Mouse (Mus musculus) CD4-positive, CD25-positive, alpha-beta regulatory T cell, adult 9 weeks (primary cell): Measurements from ENCODE around the gene Plpp4. TPM values are rescaled to one million over a fixed set of nuclear protein-coding genes. Genes with fewer than 3 reads are reported as not detected.

ENCODE experiments used
- polyA plus RNA-seq: library from polyadenylated mRNA; unstranded; fragments of 100-300 nt; shearing (Covaris generic); gene quantifications from one replicate; pipeline ENCODE4 v1.2.1, GENCODE M21; 2017

The Plpp4 gene
- not detected for polyA plus RNA-seq

DNA sequence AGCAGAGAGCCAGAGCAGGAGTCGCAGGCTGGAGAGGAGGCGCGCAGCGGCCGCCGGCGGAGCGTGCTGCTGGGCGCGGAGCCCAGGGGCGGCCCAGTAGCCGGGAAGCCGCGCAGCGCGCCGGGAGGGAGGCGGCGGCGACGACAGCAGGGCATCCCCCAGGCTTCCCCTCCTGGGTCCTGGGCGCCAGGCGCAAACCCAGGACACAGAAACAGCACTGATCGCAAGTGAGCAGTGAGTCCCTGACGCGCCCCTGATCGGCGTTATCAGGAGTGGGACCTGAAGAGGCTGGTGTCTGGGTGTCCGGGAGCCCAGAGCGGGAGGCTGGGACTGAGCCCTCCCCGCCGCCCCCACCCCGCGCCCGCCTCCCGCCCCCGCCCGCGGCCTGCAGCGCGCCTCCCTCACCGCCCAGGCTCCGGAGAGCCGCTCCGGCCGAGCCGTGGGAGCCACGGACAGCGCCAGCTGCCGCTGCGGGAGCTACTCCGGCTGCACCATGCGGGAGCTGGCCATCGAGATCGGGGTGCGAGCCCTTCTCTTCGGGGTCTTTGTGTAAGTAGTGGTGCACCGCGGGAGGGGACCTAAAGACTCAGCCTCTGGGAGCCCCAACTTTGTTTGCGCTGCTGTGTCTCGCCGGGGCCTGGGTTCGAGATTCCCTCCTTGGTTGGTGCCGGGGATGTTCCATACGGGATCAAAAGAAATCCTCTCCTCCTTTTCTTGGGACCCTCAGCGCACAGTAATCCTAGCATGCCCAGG, at the start of gene Plpp4:
TSS of gene Plpp4 (plus strand) at position 411 of the 753 bp plus-strand sequence.

